Mouse (Mus musculus): ENCODE results near the gene Zdhhc17. TPM values are rescaled to one million over a fixed set of nuclear protein-coding genes. Genes with fewer than 3 reads are reported as not detected.

The Zdhhc17 gene
- polyA plus RNA-seq, 1 experiment from 2014 or later = 28.9 TPM

GRCm38 (mm10) chr10:111024746-111025145 is 14.8 kb upstream of the Zdhhc17 start:
- no peaks in the 10 kb centered on the region for H3K27me3 ChIP-seq (ENCODE audit: low read depth, poor library complexity, severe bottlenecking)
- no peaks in the 10 kb centered on the region for H3K4me1 ChIP-seq
- no peaks in the 10 kb centered on the region for H3K9me3 ChIP-seq (replicated peaks)
- no peak for DNase-seq (ENCODE audit: low spot score)
- H3K36me3 ChIP-seq = no peaks in the 10 kb centered on the region
- H3K27ac ChIP-seq (replicated peaks) = no peak overlapping the region
- no peak overlapping the region for H3K4me3 ChIP-seq
- 86% methylated on average over 4 of the region's 4 CpGs for WGBS

DNA sequence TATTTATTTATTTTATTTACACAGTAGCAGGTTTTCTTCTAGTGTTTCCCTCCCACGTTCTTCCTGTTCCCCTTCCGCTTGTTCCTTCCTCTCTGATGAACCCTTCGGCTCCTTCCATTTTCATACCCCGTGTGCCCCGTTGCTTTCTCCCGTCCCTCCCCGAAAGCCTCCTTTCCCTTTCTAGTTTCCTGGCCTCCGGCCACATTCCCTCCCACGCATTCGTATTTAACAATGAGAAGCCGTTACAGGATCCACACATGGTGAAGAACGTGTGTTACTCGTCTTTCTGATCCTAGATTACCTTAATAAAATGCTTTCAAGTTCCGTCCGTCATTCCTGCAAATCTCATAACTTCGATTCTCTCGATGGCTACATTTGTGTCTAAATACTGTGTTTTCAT is 4.5 kb upstream of the Zdhhc17 start:
- H3K27ac ChIP-seq (replicated peaks) = no peak overlapping the region
- DNase-seq (ENCODE audit: low spot score) = no peak
- H3K4me1 ChIP-seq = peaks cover 17% of the 10 kb centered on the region
- no peaks in the 10 kb centered on the region for H3K9me3 ChIP-seq (replicated peaks)
- WGBS = 90% methylated on average over 17 of the region's 17 CpGs
- no peaks in the 10 kb centered on the region for H3K27me3 ChIP-seq (ENCODE audit: low read depth, poor library complexity, severe bottlenecking)
- no peak overlapping the region for H3K4me3 ChIP-seq
- H3K36me3 ChIP-seq = no peaks in the 10 kb centered on the region

DNA sequence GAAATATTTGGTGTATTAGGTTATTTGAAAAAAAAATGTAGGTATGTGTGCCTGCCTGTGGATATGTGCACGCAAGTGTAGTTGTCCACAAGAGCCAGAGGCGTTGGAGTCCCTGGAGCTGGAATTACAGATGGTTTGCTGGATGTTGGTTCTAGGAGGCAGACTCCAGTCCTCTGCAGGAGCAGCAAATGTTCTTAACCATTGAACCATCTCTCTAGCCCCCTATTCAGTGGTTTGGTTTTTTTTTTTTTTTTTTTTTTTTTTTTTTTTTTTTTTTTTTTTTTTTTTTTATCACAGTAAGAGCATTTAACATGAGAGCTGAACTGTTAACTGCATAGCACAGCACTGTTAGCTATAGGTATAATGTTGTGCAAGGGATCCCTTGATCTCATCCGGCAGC is 3.3 kb upstream of the Zdhhc17 start:
- peaks cover 22% of the 10 kb centered on the region for H3K4me1 ChIP-seq
- H3K4me3 ChIP-seq = no peak overlapping the region
- H3K36me3 ChIP-seq = no peaks in the 10 kb centered on the region
- WGBS = 93% methylated on average over 3 of the region's 3 CpGs
- H3K9me3 ChIP-seq (replicated peaks) = no peaks in the 10 kb centered on the region
- H3K27me3 ChIP-seq (ENCODE audit: low read depth, poor library complexity, severe bottlenecking) = no peaks in the 10 kb centered on the region
- no peak for DNase-seq (ENCODE audit: low spot score)
- H3K27ac ChIP-seq (replicated peaks) = no peak overlapping the region

DNA sequence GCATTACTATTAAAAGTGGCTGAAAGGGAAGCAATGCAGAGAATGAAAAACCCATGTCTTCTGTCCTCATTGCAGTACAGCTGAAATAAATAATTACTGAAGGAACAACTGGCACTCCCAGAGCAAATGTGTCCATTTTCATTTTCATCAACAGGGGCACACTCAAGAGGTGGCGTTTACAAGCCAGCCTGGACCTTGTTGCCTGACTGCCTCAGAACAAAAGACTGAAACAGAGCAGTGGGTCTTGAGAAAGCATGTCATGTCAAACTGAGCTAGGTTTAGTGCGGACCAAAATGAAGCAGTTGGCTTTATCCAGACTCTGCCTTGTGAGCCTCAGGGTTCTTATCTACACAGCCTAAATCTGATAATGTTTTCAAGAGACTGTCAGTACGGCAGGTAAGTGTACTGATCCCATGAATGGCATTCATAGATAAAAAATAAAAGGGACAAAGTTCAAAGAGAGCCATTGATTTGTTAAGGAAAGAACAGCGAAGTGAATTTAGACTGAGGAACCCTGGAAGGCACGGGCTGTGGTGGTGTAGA is 2.6 kb upstream of the Zdhhc17 start:
- WGBS = 55% methylated on average over 5 of the region's 5 CpGs
- no peaks in the 10 kb centered on the region for H3K36me3 ChIP-seq
- no peaks in the 10 kb centered on the region for H3K9me3 ChIP-seq (replicated peaks)
- H3K4me1 ChIP-seq = peaks cover 29% of the 10 kb centered on the region
- no peak overlapping the region for H3K4me3 ChIP-seq
- DNase-seq (ENCODE audit: low spot score) = no peak
- H3K27me3 ChIP-seq (ENCODE audit: low read depth, poor library complexity, severe bottlenecking) = no peaks in the 10 kb centered on the region
- 0 out of 2 replicates have a peak overlapping the region, but pooled peaks have one; percentile 23 for H3K27ac ChIP-seq (replicated peaks)

- DNase-seq (ENCODE audit: low spot score) = no peak
- 5% methylated on average over 14 of the region's 14 CpGs for whole genome bisulfite sequencing
- Histone ChIP-seq H3K27me3 (ENCODE audit: low read depth, poor library complexity, severe bottlenecking) (no peaks in the 10 kb centered on the region), H3K9me3 (replicated peaks) (no peaks in the 10 kb centered on the region), H3K36me3 (no peaks in the 10 kb centered on the region), H3K27ac (replicated peaks) (peak overlapping the region; percentile 100), H3K4me3 (peak overlapping the region; percentile 92), H3K4me1 (peaks cover 35% of the 10 kb centered on the region)
These were observed 1.4 kb upstream of the Zdhhc17 start for GRCm38 (mm10) chr10:111011226-111011765.

DNA sequence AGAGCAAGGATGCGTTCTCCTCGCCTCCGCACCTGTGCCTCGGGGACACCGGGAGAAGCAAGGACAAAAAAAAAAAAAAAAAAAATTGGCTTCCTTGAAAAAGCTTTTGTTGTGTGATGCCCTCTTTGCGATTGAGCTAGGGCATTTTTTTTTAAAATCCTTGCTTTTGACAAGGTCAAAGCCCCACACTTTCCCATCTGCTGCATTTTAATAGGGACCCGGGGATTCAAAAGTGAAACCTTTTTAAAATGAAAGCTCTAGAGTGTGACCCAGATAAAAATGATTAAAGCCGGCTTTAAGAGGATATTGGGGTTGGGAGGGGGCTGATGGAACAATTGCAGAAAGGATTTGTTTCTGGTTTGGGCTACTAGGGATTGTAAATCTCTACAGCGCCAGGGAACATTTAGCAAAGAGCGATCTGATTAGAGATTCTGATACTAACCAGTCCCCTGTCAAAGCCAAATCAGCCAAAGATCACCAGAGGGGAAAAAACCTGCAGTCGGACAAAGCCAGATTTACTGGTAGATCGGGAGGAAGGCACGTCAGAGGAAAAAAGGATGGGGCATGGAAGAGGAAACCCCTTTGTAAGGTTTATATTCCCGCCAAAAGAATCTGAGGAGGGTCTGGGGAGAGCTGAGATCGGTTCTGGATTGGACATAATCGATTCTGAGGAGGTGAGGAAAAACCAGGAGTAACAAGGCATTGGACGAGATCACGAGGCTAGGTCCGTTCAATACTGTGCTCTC is 713 bp upstream of the Zdhhc17 start:
- no peaks in the 10 kb centered on the region; the same call in 1 of the 2 replicates for H3K36me3 ChIP-seq
- H3K27ac ChIP-seq (replicated peaks) = peak overlapping the region; percentile 100
- no peaks in the 10 kb centered on the region for H3K27me3 ChIP-seq (ENCODE audit: low read depth, poor library complexity, severe bottlenecking)
- no peaks in the 10 kb centered on the region for H3K9me3 ChIP-seq (replicated peaks)
- DNase-seq (ENCODE audit: low spot score) = peak; percentile 68
- peaks cover 41% of the 10 kb centered on the region for H3K4me1 ChIP-seq
- under 1% methylated on average over 19 of the region's 19 CpGs for WGBS
- H3K4me3 ChIP-seq = peak overlapping the region; percentile 92

DNA sequence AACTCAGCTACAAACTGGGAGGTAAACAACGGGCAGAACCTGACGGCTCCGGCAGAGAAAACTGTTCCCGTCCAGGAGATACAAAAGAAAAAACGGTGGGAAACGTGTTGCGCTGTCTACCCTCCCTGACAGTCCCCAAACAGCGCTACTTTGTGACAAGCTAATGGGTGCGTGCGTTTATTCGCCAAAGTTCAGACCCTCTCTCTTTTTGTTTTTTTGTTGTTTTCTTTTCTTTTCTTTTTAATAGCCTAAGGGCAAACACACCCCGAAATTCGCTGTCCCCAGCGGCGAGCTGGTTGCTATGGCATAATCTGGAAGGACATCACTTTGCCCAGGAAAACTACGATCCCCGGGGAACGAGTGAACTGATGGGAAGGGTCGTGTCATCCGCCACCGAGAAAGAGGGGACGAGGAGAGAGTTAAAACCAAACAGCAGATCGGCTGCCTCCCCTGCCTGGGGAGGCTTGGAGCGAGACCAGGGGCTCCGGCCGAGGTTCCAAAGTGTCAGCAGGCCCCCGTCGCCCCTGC is 763 bp downstream of the Zdhhc17 start:
- H3K9me3 ChIP-seq (replicated peaks) = no peaks in the 10 kb centered on the region
- peaks cover 3% of the 10 kb centered on the region; the same call in 1 of the 2 replicates for H3K36me3 ChIP-seq
- peak overlapping the region; percentile 92 for H3K4me3 ChIP-seq
- under 1% methylated on average over 28 of the region's 28 CpGs for WGBS
- H3K4me1 ChIP-seq = peaks cover 43% of the 10 kb centered on the region
- peak overlapping the region; percentile 100 for H3K27ac ChIP-seq (replicated peaks)
- DNase-seq (ENCODE audit: low spot score) = no peak
- no peaks in the 10 kb centered on the region for H3K27me3 ChIP-seq (ENCODE audit: low read depth, poor library complexity, severe bottlenecking)

GRCm38 (mm10) chr10:111007687-111008086 is 2.3 kb downstream of the Zdhhc17 start:
- WGBS = 91% methylated on average over 4 of the region's 4 CpGs
- Histone ChIP-seq H3K4me1 (peaks cover 41% of the 10 kb centered on the region), H3K9me3 (replicated peaks) (no peaks in the 10 kb centered on the region), H3K27me3 (ENCODE audit: low read depth, poor library complexity, severe bottlenecking) (no peaks in the 10 kb centered on the region), H3K4me3 (peak overlapping the region; percentile 92), H3K36me3 (peaks cover 13% of the 10 kb centered on the region), H3K27ac (replicated peaks) (no peak overlapping the region)
- no peak for DNase-seq (ENCODE audit: low spot score)

- 86% methylated on average over 14 of the region's 14 CpGs for WGBS
These were observed 4.1 kb downstream of the Zdhhc17 start for GRCm38 (mm10) chr10:111005611-111006488.

DNA sequence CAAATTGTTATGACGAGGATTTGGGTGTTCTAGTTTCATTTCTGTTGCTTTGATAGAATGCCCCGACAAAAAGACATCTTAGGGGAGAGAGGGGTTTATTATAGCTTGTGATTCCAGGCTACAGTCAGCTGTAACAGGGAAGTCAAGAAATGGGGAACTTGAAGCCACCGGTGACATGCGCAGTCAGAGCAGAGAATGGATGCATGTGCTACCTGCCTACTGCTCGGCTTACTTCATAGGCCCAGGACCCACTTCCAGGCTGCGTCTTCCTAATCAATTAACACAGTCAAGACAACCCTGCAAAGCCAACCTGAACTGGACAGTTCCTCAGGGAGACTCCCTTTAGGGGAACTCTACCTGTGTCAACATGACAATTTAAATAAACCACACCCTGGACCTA is 5.7 kb downstream of the Zdhhc17 start:
- peaks cover 26% of the 10 kb centered on the region for H3K4me1 ChIP-seq
- WGBS = 95% methylated on average over 6 of the region's 6 CpGs

More at GRCm38 (mm10) chr10:111005611-111006488, 4.1 kb downstream of the Zdhhc17 start:
- no peaks in the 10 kb centered on the region for H3K9me3 ChIP-seq (replicated peaks)
- no peak overlapping the region for H3K4me3 ChIP-seq
- no peak for DNase-seq (ENCODE audit: low spot score)
- peaks cover 26% of the 10 kb centered on the region for H3K4me1 ChIP-seq
- H3K36me3 ChIP-seq = peaks cover 13% of the 10 kb centered on the region
- H3K27ac ChIP-seq (replicated peaks) = no peak overlapping the region
- H3K27me3 ChIP-seq (ENCODE audit: low read depth, poor library complexity, severe bottlenecking) = no peaks in the 10 kb centered on the region

GRCm38 (mm10) chr10:110999201-110999600 is 10.7 kb downstream of the Zdhhc17 start:
- H3K4me1 ChIP-seq = peaks cover 9% of the 10 kb centered on the region
- H3K27ac ChIP-seq (replicated peaks) = no peak overlapping the region
- peaks cover 16% of the 10 kb centered on the region for H3K36me3 ChIP-seq
- no peak for DNase-seq (ENCODE audit: low spot score)
- no peaks in the 10 kb centered on the region for H3K27me3 ChIP-seq (ENCODE audit: low read depth, poor library complexity, severe bottlenecking)
- 82% methylated on average over 5 of the region's 5 CpGs for WGBS
- no peak overlapping the region for H3K4me3 ChIP-seq
- no peaks in the 10 kb centered on the region for H3K9me3 ChIP-seq (replicated peaks)

More for the DNA sequence above, 5.7 kb downstream of the Zdhhc17 start:
- H3K36me3 ChIP-seq = peaks cover 17% of the 10 kb centered on the region
- H3K27me3 ChIP-seq (ENCODE audit: low read depth, poor library complexity, severe bottlenecking) = no peaks in the 10 kb centered on the region
- H3K9me3 ChIP-seq (replicated peaks) = no peaks in the 10 kb centered on the region
- no peak overlapping the region for H3K27ac ChIP-seq (replicated peaks)
- H3K4me3 ChIP-seq = no peak overlapping the region
- no peak for DNase-seq (ENCODE audit: low spot score)

GRCm38 (mm10) chr10:110997180-110997579 is 12.8 kb downstream of the Zdhhc17 start:
- Histone ChIP-seq H3K4me3 (no peak overlapping the region), H3K4me1 (peaks cover 15% of the 10 kb centered on the region), H3K27me3 (ENCODE audit: low read depth, poor library complexity, severe bottlenecking) (no peaks in the 10 kb centered on the region), H3K36me3 (peaks cover 6% of the 10 kb centered on the region), H3K27ac (replicated peaks) (no peak overlapping the region), H3K9me3 (replicated peaks) (no peaks in the 10 kb centered on the region)
- no peak for DNase-seq (ENCODE audit: low spot score)
- 92% methylated on average over 6 of the region's 6 CpGs for WGBS

Measured in midbrain, embryonic 10.5 days (tissue).